Mouse (Mus musculus) testis, adult 2 months (tissue): ENCODE measurements at regions not wholly inside any gene's neighbourhood (a gene's known extent, or its start where the extent isn't known, plus 50 kb on each side); places are given as distances from the start of the nearest gene placed in this dataset.

ENCODE experiments used
- H3K27ac ChIP-seq: fragments of 200-500 bp; 2 replicates; pipeline ENCODE4 v1.5.1; 2012; ENCODE audit warnings: low read depth, low read length; ENCODE audit not compliant: control insufficient read depth, insufficient read depth
- H3K27me3 ChIP-seq: fragments of 200-500 bp; 2 replicates; pipeline ENCODE4 v1.6.1; 2012; ENCODE audit warnings: mild to moderate bottlenecking, low read length, moderate library complexity; ENCODE audit not compliant: control insufficient read depth, insufficient read depth
- H3K36me3 ChIP-seq: fragments of 200-500 bp; 2 replicates; pipeline ENCODE4 v1.6.1; 2012; ENCODE audit warnings: mild to moderate bottlenecking, low read length; ENCODE audit not compliant: control insufficient read depth, insufficient read depth
- H3K4me1 ChIP-seq: fragments of 200-500 bp; 2 replicates; pipeline ENCODE4 v1.6.1; 2012; ENCODE audit warnings: low read length; ENCODE audit not compliant: control insufficient read depth, insufficient read depth
- H3K4me3 ChIP-seq: fragments of 200-500 bp; 2 replicates; pipeline ENCODE4 v1.5.1; 2012; ENCODE audit warnings: low read depth, mild to moderate bottlenecking, low read length, moderate library complexity, mixed read lengths; ENCODE audit not compliant: control insufficient read depth
- CTCF ChIP-seq: fragments of 200-500 bp; IDR thresholded peaks from 2 replicates; pipeline ENCODE4 v1.5.1; 2012; ENCODE audit warnings: low read depth, mild to moderate bottlenecking, inconsistent platforms, low read length, moderate library complexity; ENCODE audit not compliant: control insufficient read depth, insufficient read depth, insufficient replicate concordance
- POLR2A ChIP-seq: fragments of 200-500 bp; IDR thresholded peaks from 2 replicates; pipeline ENCODE4 v1.6.1; 2012; ENCODE audit warnings: low read depth, mild to moderate bottlenecking, inconsistent platforms, low read length, moderate library complexity; ENCODE audit not compliant: control insufficient read depth

DNA sequence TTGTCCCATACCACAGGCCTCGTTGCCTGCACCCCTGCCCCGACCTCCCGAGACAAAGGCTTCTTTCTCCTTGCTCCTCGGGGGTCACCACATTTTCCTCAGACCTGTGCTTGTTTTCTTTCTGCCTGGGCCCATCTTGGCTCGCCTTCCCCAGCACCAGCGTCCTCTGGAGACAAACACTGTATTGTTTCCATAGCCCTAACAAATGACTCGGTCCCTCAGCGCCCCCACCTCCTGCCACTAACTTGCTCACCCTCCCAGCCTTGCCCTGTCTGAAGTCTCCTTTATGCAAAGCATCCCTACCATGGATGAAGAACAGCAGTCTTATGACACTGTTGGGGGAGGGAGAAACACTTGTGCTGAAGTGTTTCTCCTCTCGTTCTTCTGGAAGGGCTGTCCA lies 402.1 kb downstream of the Sox9 start:
- Histone ChIP-seq H3K4me1 (no peaks in the 10 kb centered on the region), H3K27me3 (no peaks in the 10 kb centered on the region), H3K4me3 (no peak overlapping the region), H3K36me3 (no peaks in the 10 kb centered on the region), H3K27ac (no peak overlapping the region)
- TF ChIP-seq POLR2A (no peak), CTCF (no peak)

DNA sequence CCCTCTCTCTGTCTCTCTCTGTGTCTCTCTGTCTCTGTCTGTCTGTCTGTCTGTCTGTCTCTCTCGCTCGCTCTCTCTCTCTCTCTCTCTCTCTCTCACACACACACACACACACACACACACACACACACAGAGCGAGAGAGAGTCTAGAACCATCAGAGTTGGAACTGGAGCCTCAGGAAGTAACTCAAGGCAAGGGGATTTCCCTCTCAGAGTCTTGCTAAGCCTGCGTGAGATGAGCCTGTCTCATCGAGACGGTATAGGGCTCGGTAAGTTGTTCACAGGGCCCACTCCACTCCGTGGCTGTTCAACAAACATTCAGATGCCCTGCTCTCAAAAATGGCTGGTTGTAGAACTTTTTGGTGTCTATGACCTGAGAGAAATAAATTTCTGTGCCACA lies 405.4 kb downstream of the Sox9 start:
- Histone ChIP-seq H3K4me3 (no peak overlapping the region), H3K36me3 (no peaks in the 10 kb centered on the region), H3K27ac (no peak overlapping the region), H3K27me3 (no peaks in the 10 kb centered on the region), H3K4me1 (no peaks in the 10 kb centered on the region)
- no peak for TF ChIP-seq POLR2A
- TF ChIP-seq CTCF = no peak

DNA sequence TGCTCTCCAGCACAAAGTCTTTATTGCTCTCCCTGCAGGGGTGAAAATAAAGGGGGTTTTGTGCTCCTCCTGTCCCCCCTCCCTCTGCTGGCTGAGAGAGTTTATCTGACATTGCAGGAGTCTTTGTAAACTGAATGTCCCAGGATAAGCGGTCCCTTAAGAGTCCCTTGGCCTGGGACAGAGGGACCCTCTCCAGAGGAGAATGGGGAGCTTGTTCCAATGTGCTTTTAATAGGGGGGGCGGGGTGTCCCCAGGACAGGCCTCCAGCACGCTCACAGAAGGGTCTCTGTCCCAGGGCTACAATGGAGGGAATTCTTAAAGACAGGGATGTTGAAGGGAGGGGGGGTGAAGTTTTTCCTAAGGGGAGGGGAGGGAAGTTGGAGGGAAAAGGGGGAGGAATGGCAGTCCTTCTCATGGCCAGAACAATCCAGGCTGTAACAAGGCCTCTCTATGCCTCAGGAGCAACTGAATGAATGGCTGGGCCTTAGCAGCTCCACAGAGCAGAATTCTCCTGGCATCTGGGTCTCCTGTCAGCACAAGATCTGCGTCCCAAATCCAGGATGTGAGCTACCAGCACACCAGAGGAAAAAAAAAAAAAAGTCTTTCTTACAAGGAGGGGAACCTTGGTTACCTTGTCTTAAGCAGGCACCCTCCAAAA lies 406.4 kb downstream of the Sox9 start:
- Histone ChIP-seq H3K36me3 (no peaks in the 10 kb centered on the region), H3K4me3 (no peak overlapping the region), H3K4me1 (no peaks in the 10 kb centered on the region), H3K27me3 (no peaks in the 10 kb centered on the region), H3K27ac (no peak overlapping the region)
- TF ChIP-seq POLR2A (no peak), CTCF (no peak)

DNA sequence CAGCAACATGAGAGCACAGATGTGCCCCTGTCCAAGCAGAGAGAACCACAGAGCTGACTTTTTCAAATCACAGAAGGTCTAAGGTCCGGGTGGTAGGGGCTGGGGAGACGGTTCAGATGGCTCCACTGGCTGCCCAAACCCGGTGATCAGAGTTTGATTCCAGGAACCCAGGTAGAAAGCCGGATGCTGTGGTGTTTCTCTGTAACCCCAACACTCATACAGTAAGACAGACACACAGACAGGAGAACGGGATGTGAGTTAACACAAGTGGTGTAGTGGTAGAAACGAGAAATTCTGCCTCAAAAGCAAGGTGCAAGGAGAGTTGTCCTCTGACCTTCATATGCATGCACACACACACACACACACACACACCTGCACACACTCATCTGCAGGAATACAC lies 408.0 kb downstream of the Sox9 start:
- H3K4me1 ChIP-seq = no peaks in the 10 kb centered on the region
- no peaks in the 10 kb centered on the region for H3K27me3 ChIP-seq
- H3K36me3 ChIP-seq = no peaks in the 10 kb centered on the region
- no peak for TF ChIP-seq CTCF
- no peak overlapping the region for H3K27ac ChIP-seq
- H3K4me3 ChIP-seq = no peak overlapping the region

DNA sequence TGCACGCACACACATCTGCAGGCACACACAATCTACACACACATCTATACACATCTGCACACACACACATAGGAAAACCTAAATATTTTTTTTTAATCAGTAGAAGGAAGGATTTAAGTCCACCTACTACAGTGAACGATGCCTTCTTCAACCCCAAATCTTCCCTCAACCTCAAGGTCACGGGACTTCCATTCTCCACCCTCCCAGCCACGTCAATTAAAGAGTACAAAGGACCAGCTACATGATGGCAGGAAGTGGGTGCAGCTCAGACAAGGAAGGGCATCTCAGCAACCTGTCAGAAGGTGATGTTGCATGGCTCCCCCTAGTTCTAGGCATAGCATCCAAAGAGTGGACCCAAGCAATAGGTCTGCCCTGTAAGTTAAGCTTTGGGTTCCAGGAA lies 408.5 kb downstream of the Sox9 start:
- Histone ChIP-seq H3K36me3 (no peaks in the 10 kb centered on the region), H3K27me3 (no peaks in the 10 kb centered on the region), H3K27ac (no peak overlapping the region), H3K4me3 (no peak overlapping the region), H3K4me1 (no peaks in the 10 kb centered on the region)
- TF ChIP-seq POLR2A (no peak), CTCF (no peak)

DNA sequence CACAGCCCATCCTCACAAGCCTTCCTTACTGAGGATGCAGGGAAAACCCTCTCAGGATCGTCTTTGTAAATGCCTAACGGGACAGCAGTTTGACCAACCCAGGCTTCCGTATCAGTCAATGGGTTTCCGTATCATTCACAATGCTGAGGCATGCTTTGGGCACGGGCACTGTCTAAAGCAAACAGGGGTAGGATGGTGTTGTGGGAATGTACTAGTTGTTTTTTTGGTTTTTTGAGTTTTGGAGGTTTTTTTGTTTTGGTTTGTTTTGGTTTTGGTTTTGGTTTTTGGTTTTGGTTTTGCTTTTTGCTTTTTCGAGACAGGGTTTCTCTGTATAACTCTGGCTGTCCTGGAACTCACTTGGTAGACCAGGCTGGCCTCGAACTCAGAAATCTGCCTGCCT lies 409.0 kb downstream of the Sox9 start:
- TF ChIP-seq CTCF = no peak
- TF ChIP-seq POLR2A = no peak
- Histone ChIP-seq H3K27ac (no peak overlapping the region), H3K27me3 (no peaks in the 10 kb centered on the region), H3K4me3 (no peak overlapping the region), H3K36me3 (no peaks in the 10 kb centered on the region), H3K4me1 (no peaks in the 10 kb centered on the region)

DNA sequence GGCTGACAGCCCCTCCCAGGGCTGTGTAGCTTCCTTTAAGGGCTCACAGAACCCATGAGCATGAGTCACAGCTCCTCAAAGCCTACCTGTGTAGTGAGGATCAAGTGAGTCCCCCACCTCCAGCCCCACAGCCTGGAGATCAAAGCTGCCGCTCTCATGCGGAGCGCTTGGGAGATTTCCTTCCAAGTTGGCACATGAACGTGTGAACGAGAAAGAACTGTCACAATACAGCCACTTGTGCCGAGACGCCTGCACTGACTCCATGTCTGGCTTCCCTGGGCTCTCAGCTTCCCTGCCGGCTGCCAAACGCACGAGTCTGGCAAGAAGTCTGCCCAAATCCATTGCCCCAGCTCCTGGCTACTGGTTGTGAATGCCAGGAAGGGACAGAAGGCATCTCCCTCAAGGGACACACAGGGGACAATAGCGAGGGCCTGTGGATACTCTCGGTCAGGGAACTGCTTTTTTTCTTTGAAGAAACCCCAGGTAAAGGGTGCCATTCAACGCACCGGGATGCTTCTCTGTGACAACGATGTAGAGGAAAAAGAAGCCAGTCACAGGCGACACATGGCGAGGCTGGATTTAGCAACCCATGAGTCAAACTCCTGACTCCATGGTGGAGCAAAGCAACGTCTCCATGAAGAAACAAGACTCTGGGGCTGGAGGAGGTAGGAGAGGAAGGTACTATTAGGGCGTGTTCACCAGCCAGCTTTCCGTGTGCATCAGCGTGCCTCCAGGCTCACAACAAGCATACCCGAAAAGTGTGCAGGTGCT lies 410.2 kb downstream of the Sox9 start:
- no peak overlapping the region for H3K4me3 ChIP-seq

More for the DNA sequence above, 410.2 kb downstream of the Sox9 start:
- Histone ChIP-seq H3K27ac (no peak overlapping the region), H3K27me3 (no peaks in the 10 kb centered on the region), H3K4me1 (no peaks in the 10 kb centered on the region), H3K36me3 (no peaks in the 10 kb centered on the region)
- TF ChIP-seq CTCF (no peak), POLR2A (no peak)
